Mouse (Mus musculus) testis, adult 2 months (tissue): ENCODE data around the gene Lsm5. TPM values are rescaled to one million over a fixed set of nuclear protein-coding genes. Genes with fewer than 3 reads are reported as not detected.
A peak's percentile ranks its signal among the peaks of the same experiment; 100 is the strongest.

Source experiments
- H3K27ac ChIP-seq: fragments of 200-500 bp; 2 replicates; pipeline ENCODE4 v1.5.1; 2012; ENCODE audit warnings: low read depth, low read length; ENCODE audit not compliant: control insufficient read depth, insufficient read depth
- H3K27me3 ChIP-seq: fragments of 200-500 bp; 2 replicates; pipeline ENCODE4 v1.6.1; 2012; ENCODE audit warnings: mild to moderate bottlenecking, low read length, moderate library complexity; ENCODE audit not compliant: control insufficient read depth, insufficient read depth
- H3K36me3 ChIP-seq: fragments of 200-500 bp; 2 replicates; pipeline ENCODE4 v1.6.1; 2012; ENCODE audit warnings: mild to moderate bottlenecking, low read length; ENCODE audit not compliant: control insufficient read depth, insufficient read depth
- H3K4me1 ChIP-seq: fragments of 200-500 bp; 2 replicates; pipeline ENCODE4 v1.6.1; 2012; ENCODE audit warnings: low read length; ENCODE audit not compliant: control insufficient read depth, insufficient read depth
- H3K4me3 ChIP-seq: fragments of 200-500 bp; 2 replicates; pipeline ENCODE4 v1.5.1; 2012; ENCODE audit warnings: low read depth, mild to moderate bottlenecking, low read length, moderate library complexity, mixed read lengths; ENCODE audit not compliant: control insufficient read depth
- CTCF ChIP-seq: fragments of 200-500 bp; IDR thresholded peaks from 2 replicates; pipeline ENCODE4 v1.5.1; 2012; ENCODE audit warnings: low read depth, mild to moderate bottlenecking, inconsistent platforms, low read length, moderate library complexity; ENCODE audit not compliant: control insufficient read depth, insufficient read depth, insufficient replicate concordance
- POLR2A ChIP-seq: fragments of 200-500 bp; IDR thresholded peaks from 2 replicates; pipeline ENCODE4 v1.6.1; 2012; ENCODE audit warnings: low read depth, mild to moderate bottlenecking, inconsistent platforms, low read length, moderate library complexity; ENCODE audit not compliant: control insufficient read depth
- polyA plus RNA-seq: library from polyadenylated mRNA; depleted of rRNA; stranded (reverse); fragments of >200 nt; gene quantifications from 2 replicates; pipeline ENCODE4 v1.2.3, GENCODE M21; 2012; rRNA removed

Lsm5 gene
- 5.5 and 6.0 TPM in 2 replicates for polyA plus RNA-seq

GRCm38 (mm10) chr6:56703931-56704900 lies at the start of gene Lsm5:
Gene Lsm5, minus strand, starts transcription at chr6:56704710.
- Histone ChIP-seq H3K4me3 (peak within 1 kb of the TSS; percentile 96), H3K36me3 (no peaks in the 10 kb centered on the region), H3K27ac (peak within 1 kb of the TSS; percentile 65; the same call in 1 of the 2 replicates), H3K4me1 (no peaks in the 10 kb centered on the region), H3K27me3 (no peaks in the 10 kb centered on the region)
- TF ChIP-seq POLR2A (peak; percentile 63; the same call in 1 of the 2 replicates), CTCF (no peak)

GRCm38 (mm10) chr6:56753719-56754118 lies 49.2 kb upstream of the Lsm5 start:
- no peak for TF ChIP-seq POLR2A
- TF ChIP-seq CTCF: no peak
- H3K4me1 ChIP-seq: no peaks in the 10 kb centered on the region
- H3K27ac ChIP-seq: no peak overlapping the region
- no peaks in the 10 kb centered on the region for H3K27me3 ChIP-seq
- H3K36me3 ChIP-seq: peaks cover 1% of the 10 kb centered on the region; the same call in 1 of the 2 replicates
- no peak overlapping the region for H3K4me3 ChIP-seq

- Histone ChIP-seq H3K27me3 (no peaks in the 10 kb centered on the region), H3K4me1 (no peaks in the 10 kb centered on the region), H3K27ac (no peak overlapping the region), H3K36me3 (no peaks in the 10 kb centered on the region), H3K4me3 (no peak overlapping the region)
- TF ChIP-seq CTCF (no peak), POLR2A (no peak)
These were observed 41.5 kb upstream of the Lsm5 start for GRCm38 (mm10) chr6:56745950-56746543.

GRCm38 (mm10) chr6:56732545-56732944 lies 28.0 kb upstream of the Lsm5 start:
- no peak overlapping the region for H3K4me3 ChIP-seq
- H3K27ac ChIP-seq: no peak overlapping the region
- TF ChIP-seq POLR2A (no peak), CTCF (no peak)
- no peaks in the 10 kb centered on the region for H3K27me3 ChIP-seq
- H3K4me1 ChIP-seq: no peaks in the 10 kb centered on the region
- peaks cover 2% of the 10 kb centered on the region; the same call in 1 of the 2 replicates for H3K36me3 ChIP-seq

- Histone ChIP-seq H3K4me1 (no peaks in the 10 kb centered on the region), H3K27ac (no peak overlapping the region), H3K36me3 (peaks cover 1% of the 10 kb centered on the region; the same call in 1 of the 2 replicates), H3K27me3 (no peaks in the 10 kb centered on the region), H3K4me3 (no peak overlapping the region)
- TF ChIP-seq POLR2A: no peak
- no peak for TF ChIP-seq CTCF
These were observed 16.4 kb upstream of the Lsm5 start for GRCm38 (mm10) chr6:56720877-56721276.

- Histone ChIP-seq H3K36me3 (no peaks in the 10 kb centered on the region), H3K27me3 (no peaks in the 10 kb centered on the region), H3K4me3 (no peak overlapping the region), H3K27ac (no peak overlapping the region), H3K4me1 (no peaks in the 10 kb centered on the region)
- no peak for TF ChIP-seq POLR2A
- TF ChIP-seq CTCF: no peak
These were observed 14.6 kb upstream of the Lsm5 start for GRCm38 (mm10) chr6:56719071-56719470.

GRCm38 (mm10) chr6:56715270-56715666 lies 10.8 kb upstream of the Lsm5 start:
- H3K4me1 ChIP-seq: no peaks in the 10 kb centered on the region
- TF ChIP-seq POLR2A: no peak; the same call in 1 of the 2 replicates
- no peak; the same call in 1 of the 2 replicates for TF ChIP-seq CTCF
- no peaks in the 10 kb centered on the region for H3K27me3 ChIP-seq
- no peaks in the 10 kb centered on the region for H3K36me3 ChIP-seq
- peak overlapping the region; percentile 97 for H3K4me3 ChIP-seq
- peak overlapping the region; percentile 86 for H3K27ac ChIP-seq
